Mouse (Mus musculus) common myeloid progenitor, adult 5-6 weeks (primary cell): ENCODE measurements around the gene Bad. TPM values are rescaled to one million over a fixed set of nuclear protein-coding genes. Genes with fewer than 3 reads are reported as not detected.

Experiments used
- ATAC-seq: replicated peaks from 2 replicates; pipeline ENCODE4 v1.8.0; 2016; ENCODE audit warnings: low read depth, mild to moderate bottlenecking, moderate TSS enrichment, inconsistent platforms; ENCODE audit not compliant: poor library complexity, severe bottlenecking
- total RNA-seq: library from RNA; stranded (forward); fragments of 200-1000, 187-1606 nt; gene quantifications from 2 replicates; pipeline ENCODE4 v1.2.3, GENCODE M21; 2017

Bad gene
- total RNA-seq, 1 experiment from 2014 or later = 36.4 TPM

DNA sequence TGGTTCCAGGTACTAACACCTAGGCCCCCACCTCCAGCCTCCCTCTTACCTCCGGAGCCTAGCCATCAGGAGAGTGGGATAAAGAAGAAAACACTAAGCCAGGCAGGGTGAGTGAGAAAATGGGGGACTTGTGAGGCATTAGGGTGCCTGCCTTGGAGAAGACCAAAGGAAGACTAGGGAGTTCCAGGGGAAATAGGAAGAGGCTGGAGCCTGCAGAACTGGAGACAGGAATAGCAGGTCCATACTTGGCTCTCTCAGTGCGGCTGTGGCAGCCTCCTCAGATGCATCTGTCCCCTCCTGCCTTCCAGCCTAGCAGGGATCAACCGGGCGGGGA is 8.6 kb upstream of the Bad start:
- ATAC-seq = no peak

DNA sequence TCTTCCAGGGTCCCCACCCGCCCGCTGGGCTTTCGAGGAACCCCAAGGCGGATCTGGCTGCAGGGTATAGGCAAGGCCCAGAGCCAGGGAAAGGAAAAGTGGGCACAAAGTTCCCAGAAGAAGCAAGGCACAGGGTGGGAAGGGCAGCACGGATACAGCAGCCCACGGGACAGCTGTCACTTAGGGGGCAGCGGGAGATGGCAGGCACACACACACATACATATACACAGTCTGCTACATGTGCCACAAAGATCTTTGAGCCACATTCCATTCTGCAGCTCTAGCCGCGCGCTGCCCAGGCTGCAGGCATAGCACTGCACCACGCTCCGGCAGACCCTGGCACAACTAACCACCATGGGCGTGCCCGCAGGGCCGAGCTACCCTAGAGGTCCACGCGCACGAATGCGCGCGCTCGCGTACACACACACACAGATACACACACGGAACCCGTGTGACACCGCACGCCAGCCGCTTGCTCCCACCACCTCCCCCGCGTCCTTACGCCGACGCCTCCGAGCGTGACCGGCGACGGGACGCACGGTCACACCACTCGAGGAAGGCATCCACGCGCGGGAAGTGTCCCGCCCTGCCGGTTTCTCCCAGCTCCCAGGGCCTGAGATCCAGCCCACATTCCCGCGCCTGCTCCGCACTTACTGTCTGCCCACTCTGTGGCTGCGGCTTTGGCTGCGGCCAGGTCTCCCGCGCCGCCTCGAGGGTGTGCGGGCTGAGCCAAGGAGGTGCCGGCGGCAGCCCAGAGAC is 8.0 kb upstream of the Bad start:
- peak; percentile 55 for ATAC-seq

DNA sequence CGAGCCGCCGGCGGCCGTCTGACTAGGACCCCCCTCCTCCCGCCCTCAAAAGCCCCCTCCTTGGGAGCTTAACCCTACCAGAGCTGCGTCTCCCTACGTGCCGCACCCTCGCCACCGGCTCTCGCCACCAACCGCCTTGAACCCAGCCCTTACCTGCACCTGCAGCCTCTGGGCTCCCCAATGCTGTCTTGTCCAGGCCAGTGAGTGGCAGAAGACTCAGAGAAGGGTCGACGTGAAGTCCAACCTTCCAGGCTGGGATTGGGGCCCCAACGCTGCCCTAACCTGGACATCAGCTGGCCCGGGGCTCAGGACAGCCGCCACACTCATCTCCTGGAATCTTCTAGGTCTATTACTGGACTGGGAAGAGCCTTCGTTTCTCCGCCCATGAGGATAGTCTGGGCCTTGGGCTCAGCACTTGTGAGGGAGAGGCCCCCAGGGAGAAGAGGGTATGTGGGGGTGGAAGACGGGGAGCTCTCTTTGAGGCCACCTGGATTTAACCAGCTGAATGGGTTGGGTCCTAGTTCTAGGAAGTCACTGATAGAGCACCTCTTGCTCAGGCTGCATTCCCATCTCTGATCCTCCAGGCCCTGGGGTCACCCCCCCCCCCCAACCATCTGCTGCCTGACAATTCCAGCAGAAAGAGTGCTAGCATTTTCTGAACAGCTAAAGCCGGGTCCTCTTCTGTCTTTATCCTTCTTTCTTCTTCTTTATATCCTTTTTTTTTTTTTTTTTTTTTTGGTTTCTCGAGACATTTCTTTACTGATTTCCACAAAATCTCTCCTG is 7.3 kb upstream of the Bad start, which contains the start of gene Kcnk4:
Gene Kcnk4 (minus strand): TSS at position 321 of the 783 bp plus-strand sequence.
- ATAC-seq = no peak

DNA sequence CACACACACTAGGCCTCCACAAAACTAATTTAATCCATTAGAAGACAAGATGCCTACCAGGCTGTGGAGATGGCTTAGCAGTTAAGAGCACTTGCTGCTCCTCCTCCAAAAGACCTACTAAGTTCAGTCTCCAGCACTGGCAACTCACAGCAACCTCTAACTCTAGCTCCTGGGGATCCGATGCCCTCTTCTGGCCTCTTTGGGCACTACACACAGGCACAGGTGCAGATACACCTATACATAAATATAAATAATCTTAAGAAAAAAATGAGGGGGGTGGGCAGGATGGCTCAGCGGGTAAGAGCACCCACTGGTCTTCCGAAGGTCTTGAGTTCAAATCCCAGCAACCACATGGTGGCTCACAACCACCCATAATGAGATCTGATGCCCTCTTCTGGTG is 5.4 kb upstream of the Bad start:
- 0 out of 2 replicates have a peak, but pooled peaks have one; percentile 33 for ATAC-seq

DNA sequence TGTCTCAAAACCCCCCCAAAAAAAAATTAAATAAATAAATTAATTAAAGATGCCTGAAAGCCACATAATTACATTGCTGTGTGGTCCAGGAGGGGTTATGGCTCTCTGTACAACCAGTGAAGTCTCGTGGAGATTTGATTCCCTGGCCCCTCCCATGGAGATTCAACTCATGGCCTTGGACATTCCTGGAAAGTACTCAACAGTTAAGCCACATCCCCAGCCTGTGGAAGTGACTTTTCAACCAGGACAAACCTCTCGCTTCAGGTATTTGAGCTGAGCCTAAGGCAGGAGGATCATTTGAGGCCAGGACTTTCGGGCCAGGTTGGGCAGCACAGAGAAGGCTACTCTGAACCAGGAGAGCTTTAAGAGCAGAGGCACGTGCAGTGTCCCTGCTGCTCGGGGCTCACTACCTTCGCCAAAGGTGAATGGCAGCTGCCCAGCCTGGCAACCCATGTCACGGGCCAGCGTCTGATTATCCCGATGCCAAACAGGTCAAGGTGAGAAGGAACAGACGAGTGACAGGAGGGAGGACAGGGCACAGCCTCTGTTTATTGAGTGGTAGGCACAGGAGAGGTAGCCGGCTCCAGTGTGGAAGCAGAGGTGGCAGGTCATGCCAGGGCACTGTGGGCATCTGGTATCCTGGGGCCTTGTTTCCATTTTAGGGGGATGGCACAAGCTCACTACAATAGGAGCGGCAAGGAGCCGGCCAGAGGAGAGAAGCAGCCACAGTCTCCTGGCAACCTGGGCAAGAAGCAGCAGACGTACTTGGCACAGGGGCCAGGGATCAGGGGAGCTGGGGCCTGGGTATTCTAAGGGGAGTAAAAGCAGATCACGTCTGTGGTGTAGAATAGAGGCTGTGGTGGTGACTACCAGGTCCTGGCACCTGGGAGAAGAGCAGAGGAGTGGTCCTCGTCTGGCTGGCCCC is 3.9 kb upstream of the Bad start:
- no peak for ATAC-seq

DNA sequence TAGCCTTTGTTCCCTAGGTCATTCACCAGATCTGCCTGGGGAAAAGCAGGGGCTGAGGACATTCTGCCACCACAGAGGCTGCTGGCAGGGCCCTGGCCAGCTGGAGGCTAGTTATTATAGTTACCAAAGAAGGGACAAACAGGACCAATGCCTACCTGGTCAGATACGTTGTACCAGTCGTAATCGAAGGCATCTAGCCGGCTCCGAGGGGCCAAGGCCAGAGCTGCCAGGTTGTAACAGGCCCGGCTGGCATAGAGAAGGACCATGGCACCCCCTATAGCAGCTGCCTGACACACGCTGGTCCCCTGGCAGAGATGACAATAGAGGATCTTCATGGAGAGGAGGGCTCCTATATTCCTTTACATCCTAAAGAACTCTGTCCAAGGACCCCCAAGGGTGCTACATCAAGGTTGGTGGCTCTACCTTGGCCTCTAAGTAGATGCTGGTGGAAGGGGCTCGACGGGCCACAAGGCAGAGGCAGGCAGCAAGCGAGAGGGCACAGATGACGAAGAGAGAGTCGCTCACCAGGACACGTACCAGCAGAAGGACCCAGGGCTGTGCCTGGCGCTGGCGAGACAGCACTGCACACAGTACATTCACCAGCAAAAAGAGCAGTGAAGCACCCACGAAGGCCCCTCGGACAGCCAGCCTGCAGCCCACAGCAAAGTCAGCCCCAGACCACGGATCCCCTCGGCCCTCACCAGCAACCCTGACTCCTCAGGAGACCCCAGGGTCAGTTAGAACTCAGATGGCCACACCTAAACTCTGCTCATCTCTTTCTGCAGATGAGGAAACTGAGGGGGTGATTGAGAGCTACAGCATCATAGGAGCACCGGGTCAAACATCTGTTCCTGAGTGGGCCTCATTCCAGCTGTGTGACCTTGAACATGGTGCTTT is 2.3 kb upstream of the Bad start:
- ATAC-seq = no peak

- ATAC-seq = no peak
Observed at GRCm38 (mm10) chr19:6940396-6941351, 987 bp upstream of the Bad start.

DNA sequence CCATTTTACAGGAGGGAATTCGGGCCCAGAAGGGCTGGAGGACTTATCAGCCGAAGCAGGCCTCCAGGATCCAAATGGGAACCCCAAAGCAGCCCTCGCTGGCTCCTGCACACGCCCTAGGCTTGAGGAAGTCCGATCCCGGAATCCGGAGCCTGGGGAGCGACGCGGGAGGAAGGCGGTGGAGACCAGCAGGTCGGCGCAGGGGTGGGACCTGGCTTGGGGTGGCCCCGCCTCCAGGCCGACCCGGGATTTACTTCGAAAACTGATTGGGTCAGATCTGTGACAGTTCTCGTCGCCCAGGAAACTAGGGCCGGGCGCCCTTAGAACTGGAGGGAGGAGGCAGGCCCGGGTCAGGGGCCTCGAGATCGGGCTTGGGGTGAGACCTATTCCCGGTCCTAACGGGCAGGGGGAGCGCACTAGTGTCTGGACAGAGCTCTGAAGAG is 609 bp downstream of the Bad start, which contains the start of gene Gpr137:
Gene Gpr137 (minus strand): TSS at position 232 of the 443 bp plus-strand sequence.
- ATAC-seq = peak; percentile 80

- ATAC-seq = no peak
Observed at GRCm38 (mm10) chr19:6942764-6943163, 1.1 kb downstream of the Bad start.

DNA sequence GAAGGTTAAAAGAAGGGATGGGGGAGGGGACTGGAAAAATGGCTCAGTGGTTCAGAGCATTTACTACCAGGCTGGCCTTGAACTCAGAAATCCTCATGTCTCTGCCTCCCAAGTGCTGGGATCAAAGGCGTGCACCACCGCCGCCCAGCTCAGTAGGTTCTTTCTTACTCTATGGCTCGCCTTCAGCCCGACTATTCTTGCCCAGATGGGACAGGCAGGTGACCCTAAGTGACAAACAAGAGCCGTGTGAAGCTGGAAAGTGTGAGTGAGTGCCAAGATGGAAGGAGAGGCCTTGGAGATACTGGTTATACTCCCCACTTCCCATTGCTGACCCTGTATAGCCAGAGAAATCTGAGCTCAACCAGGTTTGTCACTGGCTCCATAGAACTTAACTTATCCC is 2.0 kb downstream of the Bad start:
- ATAC-seq = no peak

GRCm38 (mm10) chr19:6947742-6948141 is 6.1 kb downstream of the Bad start:
- no peak for ATAC-seq

DNA sequence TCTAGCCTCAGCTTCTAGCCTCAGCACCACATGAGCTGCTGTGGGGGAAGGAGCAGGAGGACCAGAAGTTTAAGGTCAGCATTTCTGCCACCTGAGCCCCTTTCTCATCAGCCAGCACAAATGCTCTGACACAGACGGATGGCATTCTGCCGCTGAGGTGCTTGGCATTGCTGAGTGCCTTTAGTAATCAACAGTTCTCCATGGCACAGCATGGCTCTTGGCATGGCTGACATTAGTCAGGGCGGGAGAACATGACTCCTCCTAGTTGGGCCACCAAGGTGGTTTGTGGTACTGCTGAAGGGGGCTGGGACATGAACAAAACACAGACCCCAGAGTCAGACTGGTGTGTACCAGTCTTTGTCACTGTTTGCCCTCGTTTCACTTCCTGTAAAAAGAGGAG is 6.5 kb downstream of the Bad start:
- no peak for ATAC-seq

DNA sequence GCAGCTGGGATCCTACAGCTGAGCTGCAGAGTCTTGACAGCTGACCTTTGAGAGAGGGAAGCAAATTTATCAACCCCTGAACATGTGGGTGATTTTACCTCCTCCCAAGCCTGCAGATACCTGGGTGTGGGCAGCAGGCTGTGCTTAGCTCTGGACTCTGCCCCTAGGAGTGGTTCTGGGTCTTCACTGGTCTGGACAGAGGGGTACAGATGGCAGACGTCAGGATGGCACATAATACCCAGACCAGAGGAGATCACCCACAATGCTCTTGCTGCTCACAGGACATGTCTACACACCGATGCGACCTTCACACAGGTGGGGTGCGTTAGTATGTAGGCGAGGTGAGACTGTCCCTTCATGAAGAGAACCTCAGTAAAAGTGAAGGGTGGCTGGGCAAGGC is 7.9 kb downstream of the Bad start:
- ATAC-seq = no peak

DNA sequence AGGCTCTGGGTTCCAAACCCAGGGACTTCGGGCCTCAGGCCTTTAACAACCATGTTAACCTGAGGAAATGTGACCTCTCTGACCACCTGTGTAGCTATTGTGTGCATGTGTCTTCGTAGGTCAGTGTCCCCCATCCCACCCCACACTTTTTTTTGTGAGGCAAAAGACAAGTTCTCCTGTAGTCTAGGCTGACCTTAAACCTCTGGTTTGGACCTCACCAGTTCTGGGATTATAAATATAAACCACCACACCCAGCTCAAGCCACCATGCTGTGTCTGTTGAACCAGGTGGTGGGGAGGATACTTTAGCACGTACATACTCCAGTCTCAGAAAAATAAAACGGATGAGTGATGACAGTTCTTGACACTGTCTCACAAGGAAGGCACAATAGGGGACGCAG is 8.3 kb downstream of the Bad start:
- ATAC-seq = no peak

DNA sequence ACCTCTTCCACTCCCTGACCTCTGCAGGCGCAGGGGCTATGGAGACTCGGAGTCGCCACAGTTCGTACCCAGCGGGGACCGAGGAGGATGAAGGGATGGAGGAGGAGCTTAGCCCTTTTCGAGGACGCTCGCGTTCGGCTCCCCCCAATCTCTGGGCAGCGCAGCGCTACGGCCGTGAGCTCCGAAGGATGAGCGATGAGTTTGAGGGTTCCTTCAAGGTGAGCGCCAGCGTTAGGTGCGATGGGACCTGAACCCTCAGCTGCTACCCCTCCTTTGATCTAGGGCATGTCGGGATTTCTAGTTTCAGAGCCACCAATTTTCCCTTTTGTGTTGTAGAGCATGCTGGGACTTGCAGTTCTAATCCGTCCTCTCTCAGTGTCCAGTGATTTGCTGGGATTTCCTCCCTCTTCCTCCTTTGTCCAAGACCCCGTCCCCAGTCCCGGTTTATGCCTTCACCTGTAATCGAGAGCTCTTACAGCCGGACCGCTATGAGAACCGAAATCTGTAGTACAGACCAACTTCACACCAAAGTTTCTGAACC is 9.0 kb downstream of the Bad start:
- ATAC-seq = 0 out of 2 replicates have a peak, but pooled peaks have one; percentile 14

- peak; percentile 81 for ATAC-seq
Observed at GRCm38 (mm10) chr19:6951381-6951968, 9.8 kb downstream of the Bad start.

DNA sequence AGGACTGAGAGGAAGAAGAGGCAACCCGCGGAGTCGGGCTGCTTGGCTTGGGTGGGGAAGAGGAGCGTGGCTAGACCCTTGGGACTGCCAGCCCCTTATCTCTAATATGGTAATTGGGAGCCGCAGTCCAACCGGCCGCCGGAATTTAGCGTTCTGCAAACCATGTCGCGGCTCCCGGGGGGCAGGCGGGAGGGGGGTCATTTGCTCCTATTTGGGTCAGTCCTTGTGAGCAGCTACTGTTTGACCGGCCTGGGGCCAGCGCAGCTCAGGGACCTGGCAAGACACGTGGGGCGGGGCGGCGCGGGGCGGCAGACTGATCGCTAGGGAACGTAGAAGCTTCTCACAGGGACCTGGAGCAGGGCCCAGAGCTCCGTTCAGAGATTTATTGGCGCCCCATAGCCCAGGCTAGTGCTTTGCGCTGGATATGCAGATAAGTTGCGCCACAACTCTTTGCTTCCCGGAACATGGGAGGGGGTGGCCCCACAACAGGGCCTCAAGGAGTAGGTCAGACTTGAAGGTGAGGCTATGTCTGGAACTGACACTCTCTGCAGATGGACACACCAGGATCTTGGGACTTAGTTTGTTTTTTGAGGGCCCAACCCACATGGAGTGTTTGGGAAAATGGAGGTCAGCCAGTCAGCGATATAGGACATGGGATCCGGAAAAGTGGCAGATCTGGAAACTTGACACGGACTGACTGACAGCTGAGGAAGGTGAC is 10.5 kb downstream of the Bad start:
- peak; percentile 24 for ATAC-seq
